Mouse (Mus musculus) small intestine, adult 2 months (tissue): Measurements from ENCODE around the gene Grk4.

Source experiments
- CTCF ChIP-seq: fragments of 200-500 bp; IDR thresholded peaks from 2 replicates; pipeline ENCODE4 v1.5.1; 2012; ENCODE audit warnings: low read depth, mild to moderate bottlenecking, control low read depth, inconsistent platforms, low read length, moderate library complexity, mixed read lengths; ENCODE audit not compliant: insufficient replicate concordance, insufficient read length; ENCODE audit errors: extremely low read depth
- POLR2A ChIP-seq: fragments of 200-500 bp; IDR thresholded peaks from 2 replicates; pipeline ENCODE4 v1.6.1; 2012; ENCODE audit warnings: low read depth, mild to moderate bottlenecking, control low read depth, inconsistent platforms, low read length, moderate library complexity

GRCm38 (mm10) chr5:34654881-34655280 lies 5.3 kb upstream of the Grk4 start:
- TF ChIP-seq CTCF (no peak), POLR2A (no peak)
